Mouse (Mus musculus) heart, embryonic 16.5 days (tissue): ENCODE results near the gene Rnf144b. TPM values are rescaled to one million over a fixed set of nuclear protein-coding genes. Genes with fewer than 3 reads are reported as not detected.

ENCODE experiments used
- ATAC-seq: fragments of 200-750 bp; cut with Nextera tagmentation; replicated peaks from 2 replicates; pipeline ENCODE4 v1.8.0; 2017; ENCODE audit warnings: moderate number of reproducible peaks; ENCODE audit not compliant: insufficient read depth, low FRiP score; ENCODE audit errors: extremely low read depth
- H3K27ac ChIP-seq: fragments of 300-500 bp; sonication (generic); 2 replicates; pipeline ENCODE4 v1.5.1; 2014; ENCODE audit warnings: mild to moderate bottlenecking, low read length, control low read depth, moderate library complexity
- H3K27me3 ChIP-seq: fragments of 300-500 bp; sonication (generic); 2 replicates; pipeline ENCODE4 v1.6.1; 2014; ENCODE audit warnings: low read length, mixed read lengths; ENCODE audit not compliant: control insufficient read depth, insufficient read depth
- H3K36me3 ChIP-seq: fragments of 300-500 bp; sonication (generic); 2 replicates; pipeline ENCODE4 v1.6.1; 2014; ENCODE audit not compliant: control insufficient read depth, insufficient read depth
- H3K4me1 ChIP-seq: fragments of 300-500 bp; sonication (generic); 2 replicates; pipeline ENCODE4 v1.6.1; 2014; ENCODE audit warnings: low read length, mixed read lengths; ENCODE audit not compliant: control insufficient read depth, insufficient read depth
- H3K4me2 ChIP-seq: fragments of 300-500 bp; sonication (generic); 2 replicates; pipeline ENCODE4 v1.6.1; 2014; ENCODE audit warnings: low read depth, mild to moderate bottlenecking, control low read depth, low read length
- H3K4me3 ChIP-seq: fragments of 300-500 bp; sonication (generic); 2 replicates; pipeline ENCODE4 v1.5.1; 2014; ENCODE audit warnings: mild to moderate bottlenecking, control low read depth, low read length
- H3K9ac ChIP-seq: fragments of 300-500 bp; sonication (generic); 2 replicates; pipeline ENCODE4 v1.6.1; 2014; ENCODE audit warnings: low read length, control low read depth
- H3K9me3 ChIP-seq: fragments of 300-500 bp; sonication (generic); replicated peaks from 2 replicates; pipeline ENCODE4 v1.6.1; 2016; ENCODE audit warnings: low read length; ENCODE audit not compliant: control insufficient read depth
- WGBS: fragments of 180-500 bp; shearing (Covaris S2); extraction: QIAGEN DNeasy Blood & Tissue Kit; methylation state at CpG from one replicate; pipeline ENCODE4 v1.1.7; 2014; 5-methylcytosine and 5-hydroxymethylcytosine counted together
- polyA plus RNA-seq: library from polyadenylated mRNA; unstranded; fragments of >200 nt; fragmentation: Nextera tagmentation; extraction: Ambion mirVana; gene quantifications from 2 replicates; pipeline ENCODE4 v1.2.1, GENCODE M21; 2015

Gene Rnf144b
- polyA plus RNA-seq, 1 experiment from 2014 or later = 1.5 TPM

DNA sequence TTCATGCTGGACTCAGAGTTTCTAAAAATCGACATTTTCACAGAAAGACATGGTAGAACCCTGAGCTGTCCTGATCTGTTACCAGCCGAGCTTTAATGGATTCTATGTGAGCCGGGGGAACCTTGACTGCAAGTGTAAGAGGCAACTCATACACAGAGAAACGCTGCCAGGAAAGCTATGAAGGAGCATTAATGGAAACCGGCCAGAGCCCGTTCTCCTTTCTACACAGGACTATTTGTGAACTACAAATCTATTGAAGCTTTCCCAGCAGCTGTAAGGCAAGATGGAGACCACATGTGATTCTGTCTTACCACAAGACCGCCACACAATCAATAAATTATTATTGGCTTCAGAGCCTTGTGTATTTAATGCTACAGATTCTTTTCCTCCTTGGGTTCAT, 13.3 kb downstream of the Rnf144b start:
- WGBS = 85% methylated on average over 7 of the region's 7 CpGs
- Histone ChIP-seq H3K9me3 (peaks cover 8% of the 10 kb centered on the region), H3K4me1 (no peaks in the 10 kb centered on the region), H3K4me2 (no peak overlapping the region), H3K36me3 (peaks cover 6% of the 10 kb centered on the region; the same call in 1 of the 2 replicates), H3K27ac (no peak overlapping the region), H3K9ac (no peak overlapping the region), H3K27me3 (no peaks in the 10 kb centered on the region), H3K4me3 (no peak overlapping the region)
- ATAC-seq = no peak

DNA sequence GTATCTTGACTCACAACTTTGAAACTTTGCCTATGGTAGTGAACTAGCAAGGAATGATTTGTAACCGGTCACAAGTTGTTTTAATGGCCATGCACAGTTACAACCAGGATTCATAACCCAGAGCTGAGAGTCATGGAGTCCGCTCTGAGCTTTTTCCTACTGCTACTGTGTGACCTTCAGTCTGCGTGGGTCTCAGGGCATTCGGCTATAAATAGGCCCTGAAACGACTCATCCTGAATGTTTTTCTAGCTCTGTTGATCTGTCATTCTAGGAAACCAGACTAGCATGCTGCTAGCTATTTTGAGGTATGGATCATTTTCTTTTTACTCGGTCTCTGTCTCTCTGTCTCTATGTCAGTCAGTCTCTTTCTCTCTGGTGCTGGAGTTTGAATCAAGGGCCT, 20.3 kb downstream of the Rnf144b start:
- Histone ChIP-seq H3K4me1 (peaks cover 26% of the 10 kb centered on the region), H3K9me3 (peaks cover 8% of the 10 kb centered on the region), H3K27ac (peak overlapping the region; percentile 65), H3K9ac (0 out of 2 replicates have a peak overlapping the region, but pooled peaks have one; percentile 22), H3K4me3 (no peak overlapping the region), H3K27me3 (no peaks in the 10 kb centered on the region), H3K4me2 (peak overlapping the region; percentile 16; the same call in 1 of the 2 replicates), H3K36me3 (peaks cover 4% of the 10 kb centered on the region; the same call in 1 of the 2 replicates)
- 38% methylated on average over 6 of the region's 6 CpGs for whole genome bisulfite sequencing
- ATAC-seq = no peak

DNA sequence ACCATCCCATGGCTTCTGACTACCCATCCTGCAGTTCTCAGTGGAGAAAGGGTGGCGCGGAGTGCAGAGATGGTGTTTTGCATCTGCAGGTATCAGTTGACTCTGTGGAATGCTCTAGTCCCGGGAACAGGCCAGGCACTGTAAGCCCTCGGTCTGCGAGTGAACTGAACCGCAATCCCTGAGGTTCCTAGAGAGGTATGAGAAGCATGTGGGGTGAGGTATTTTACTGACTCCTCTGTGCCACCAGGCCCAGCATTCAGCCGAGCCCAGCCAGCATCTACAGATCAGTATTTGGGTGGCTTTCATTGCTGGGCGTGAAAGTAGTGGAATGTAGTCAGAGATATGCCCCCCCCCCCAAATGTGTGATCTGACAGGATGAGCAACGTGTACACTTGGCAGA, 23.5 kb downstream of the Rnf144b start:
- peaks cover 36% of the 10 kb centered on the region for H3K4me1 ChIP-seq
- no peak overlapping the region for H3K4me3 ChIP-seq
- H3K36me3 ChIP-seq = no peaks in the 10 kb centered on the region
- peak overlapping the region; percentile 47 for H3K4me2 ChIP-seq
- no peaks in the 10 kb centered on the region for H3K27me3 ChIP-seq
- ATAC-seq = peak; percentile 71
- H3K9me3 ChIP-seq = no peaks in the 10 kb centered on the region
- H3K27ac ChIP-seq = peak overlapping the region; percentile 85
- WGBS = 29% methylated on average over 9 of the region's 9 CpGs
- H3K9ac ChIP-seq = 0 out of 2 replicates have a peak overlapping the region, but pooled peaks have one; percentile 17

DNA sequence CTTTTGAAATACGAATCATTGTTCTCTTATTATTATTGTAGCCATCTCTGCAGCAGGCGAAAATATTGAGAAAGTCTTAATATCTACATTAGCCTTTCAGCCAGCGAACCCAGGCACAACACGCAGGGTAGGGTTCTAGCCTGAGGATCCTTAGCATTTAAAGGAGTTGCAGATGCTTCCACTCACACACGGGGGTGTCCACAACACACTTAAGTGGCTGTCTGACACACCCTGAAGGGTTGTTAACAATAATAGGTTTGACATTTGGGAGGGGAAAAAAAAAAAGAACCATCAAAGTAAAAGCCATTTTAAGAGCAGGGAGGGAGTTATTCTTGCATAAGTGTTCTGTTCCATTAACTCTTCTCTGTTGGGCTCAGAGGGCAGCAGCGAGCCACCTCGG, 23.9 kb downstream of the Rnf144b start:
- 43% methylated on average over 7 of the region's 7 CpGs for WGBS
- 0 out of 2 replicates have a peak, but pooled peaks have one; percentile 9 for ATAC-seq
- H3K4me3 ChIP-seq = no peak overlapping the region
- 0 out of 2 replicates have a peak overlapping the region, but pooled peaks have one; percentile 23 for H3K9ac ChIP-seq
- H3K27ac ChIP-seq = peak overlapping the region; percentile 85
- peaks cover 36% of the 10 kb centered on the region for H3K4me1 ChIP-seq
- no peaks in the 10 kb centered on the region for H3K36me3 ChIP-seq
- H3K4me2 ChIP-seq = peak overlapping the region; percentile 47; the same call in 1 of the 2 replicates
- H3K9me3 ChIP-seq = no peaks in the 10 kb centered on the region
- H3K27me3 ChIP-seq = no peaks in the 10 kb centered on the region

DNA sequence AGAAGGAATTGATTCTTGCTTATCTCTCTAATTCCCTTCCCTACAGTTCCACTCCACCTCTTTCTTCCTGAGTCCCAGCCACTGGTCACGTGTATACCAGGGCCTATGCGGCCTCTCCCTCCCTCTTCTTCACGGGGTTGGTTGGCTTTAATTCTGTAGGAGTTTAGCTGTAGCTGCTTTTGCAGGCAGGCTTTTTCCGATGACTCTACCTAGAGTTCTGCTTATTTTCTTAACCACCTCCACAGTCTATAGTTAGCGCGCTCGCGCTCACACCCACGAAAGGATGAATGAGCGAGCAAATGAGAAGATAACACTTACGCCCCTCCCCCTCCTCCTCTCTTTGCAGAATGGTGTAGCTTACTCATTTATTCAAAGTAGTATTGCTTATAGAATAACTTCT, 26.1 kb downstream of the Rnf144b start:
- Histone ChIP-seq H3K27me3 (no peaks in the 10 kb centered on the region), H3K4me2 (peak overlapping the region; percentile 65), H3K9ac (peak overlapping the region; percentile 63; the same call in 1 of the 2 replicates), H3K4me3 (peak overlapping the region; percentile 41), H3K9me3 (no peaks in the 10 kb centered on the region), H3K36me3 (no peaks in the 10 kb centered on the region), H3K27ac (peak overlapping the region; percentile 78), H3K4me1 (peaks cover 31% of the 10 kb centered on the region)
- 23% methylated on average over 11 of the region's 11 CpGs for WGBS
- peak; percentile 50 for ATAC-seq

DNA sequence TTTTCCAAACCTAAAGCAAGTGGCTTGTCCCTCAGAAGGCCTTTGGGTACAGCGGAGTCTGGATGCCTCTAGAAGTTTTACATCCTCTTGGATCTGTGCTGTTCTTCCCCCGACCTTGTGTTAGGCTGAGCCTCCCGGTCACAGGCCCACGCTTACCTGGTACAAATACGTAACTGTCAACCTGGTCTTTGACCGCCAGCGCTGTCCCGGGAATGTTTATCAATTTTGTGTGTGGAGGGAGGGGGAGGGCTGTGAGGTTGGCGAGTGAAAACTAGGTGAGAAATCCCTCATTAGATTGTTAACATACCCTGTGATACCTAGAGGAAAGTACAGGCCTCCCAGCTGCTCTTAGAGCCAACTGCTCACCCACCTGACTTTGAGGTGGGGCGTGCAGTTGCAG, 27.5 kb downstream of the Rnf144b start:
- Histone ChIP-seq H3K4me3 (no peak overlapping the region), H3K9ac (no peak overlapping the region), H3K4me1 (peaks cover 25% of the 10 kb centered on the region), H3K4me2 (no peak overlapping the region), H3K27ac (no peak overlapping the region), H3K27me3 (no peaks in the 10 kb centered on the region), H3K9me3 (no peaks in the 10 kb centered on the region), H3K36me3 (no peaks in the 10 kb centered on the region)
- WGBS = 90% methylated on average over 10 of the region's 10 CpGs
- no peak for ATAC-seq

DNA sequence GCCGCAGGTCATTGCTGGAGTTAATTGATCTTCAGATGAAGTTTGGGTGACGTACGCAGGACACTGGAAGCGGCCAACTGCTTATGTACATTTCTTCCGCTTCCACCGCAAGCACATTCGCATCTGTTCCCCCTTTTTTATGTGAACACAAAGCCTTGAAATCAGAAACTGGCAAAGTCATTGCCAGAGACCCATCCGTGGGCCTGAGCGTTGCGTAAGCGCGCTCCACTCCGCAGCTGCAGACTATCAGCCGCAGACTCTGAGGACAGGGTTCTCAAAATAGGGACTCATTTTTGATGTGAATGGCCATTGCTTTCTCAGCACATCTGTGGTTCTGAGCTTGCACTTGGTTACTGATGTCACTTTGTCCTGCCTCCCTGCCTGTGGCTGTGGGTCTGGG, 28.6 kb downstream of the Rnf144b start:
- no peaks in the 10 kb centered on the region for H3K36me3 ChIP-seq
- peaks cover 17% of the 10 kb centered on the region for H3K4me1 ChIP-seq
- H3K27me3 ChIP-seq = no peaks in the 10 kb centered on the region
- no peak overlapping the region for H3K4me2 ChIP-seq
- no peak for ATAC-seq
- no peak overlapping the region for H3K4me3 ChIP-seq
- H3K9me3 ChIP-seq = no peaks in the 10 kb centered on the region
- no peak overlapping the region for H3K27ac ChIP-seq
- WGBS = 90% methylated on average over 14 of the region's 14 CpGs
- no peak overlapping the region for H3K9ac ChIP-seq

DNA sequence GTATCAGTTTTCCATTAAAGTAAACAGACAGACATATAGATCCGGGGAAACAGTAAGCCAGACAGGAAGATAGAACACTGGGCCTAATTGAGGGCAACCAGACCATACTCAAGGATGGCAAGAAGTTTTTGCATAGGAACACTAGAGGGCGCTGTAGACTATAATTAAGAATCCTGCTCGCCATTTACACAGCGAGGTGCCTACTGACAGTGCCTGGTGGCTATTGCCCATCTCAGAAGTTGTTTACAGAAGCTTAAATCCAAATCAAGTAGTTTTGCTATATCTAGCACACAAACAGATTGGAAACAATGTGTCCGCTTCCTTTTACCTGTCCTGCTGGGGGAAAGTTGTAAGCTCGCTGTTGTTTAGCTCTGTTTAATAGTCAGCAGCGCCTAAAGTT, 29.9 kb downstream of the Rnf144b start:
- H3K4me2 ChIP-seq = no peak overlapping the region
- no peak overlapping the region for H3K4me3 ChIP-seq
- no peak overlapping the region for H3K27ac ChIP-seq
- H3K4me1 ChIP-seq = peaks cover 11% of the 10 kb centered on the region
- ATAC-seq = 0 out of 2 replicates have a peak, but pooled peaks have one; percentile 52
- no peaks in the 10 kb centered on the region for H3K27me3 ChIP-seq
- H3K9ac ChIP-seq = no peak overlapping the region
- WGBS = 34% methylated on average over 7 of the region's 7 CpGs
- H3K36me3 ChIP-seq = no peaks in the 10 kb centered on the region
- H3K9me3 ChIP-seq = no peaks in the 10 kb centered on the region

DNA sequence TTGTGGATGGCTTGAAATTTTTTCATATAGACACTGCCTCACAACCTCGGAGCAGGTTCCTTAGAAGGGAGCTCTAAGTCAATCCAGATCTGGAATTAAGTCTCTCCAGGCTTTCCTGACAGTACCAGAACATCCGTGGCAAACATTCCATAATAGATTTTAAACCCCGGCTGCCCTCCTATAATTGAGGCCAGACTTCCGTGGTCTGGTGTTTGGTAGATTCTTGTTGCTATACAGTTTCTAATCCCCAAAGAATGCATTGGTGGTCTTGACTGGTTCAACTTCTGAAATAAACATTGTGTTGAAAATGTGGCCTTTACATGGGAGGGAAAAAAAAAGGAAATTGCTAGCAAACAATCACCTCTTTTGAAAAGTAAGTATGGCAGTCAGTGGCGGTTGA, 30.8 kb downstream of the Rnf144b start:
- Histone ChIP-seq H3K4me1 (peaks cover 5% of the 10 kb centered on the region), H3K27me3 (no peaks in the 10 kb centered on the region), H3K27ac (no peak overlapping the region), H3K36me3 (no peaks in the 10 kb centered on the region), H3K4me2 (no peak overlapping the region), H3K9me3 (no peaks in the 10 kb centered on the region), H3K9ac (no peak overlapping the region), H3K4me3 (no peak overlapping the region)
- WGBS = 66% methylated on average over 5 of the region's 5 CpGs
- no peak for ATAC-seq
